8 mouse cellular contexts compared by ENCODE assay signal in genomic region chr10:94494403-94494846, GRCm38 (mm10).
DNase-seq lines count a peak whose midpoint lies in the region; ATAC-seq and TF ChIP-seq lines count a peak whose summit lies in the region.

No protein-coding gene starts in this region.

- intact Hi-C loops in heart, postnatal 25 days (cut with DNase I) = no loop called here

- peak overlapping the region; percentile 39 for H3K9ac ChIP-seq in hindbrain, embryonic 13.5 days
- no peak overlapping the region for H3K9ac ChIP-seq in limb, embryonic 14.5 days (ENCODE audit: low read depth, low read length, severe bottlenecking)

- WGBS in hindbrain, embryonic 13.5 days = 28% methylated on average over 8 of the region's 8 CpGs
- WGBS in limb, embryonic 14.5 days = 24% methylated on average over 8 of the region's 8 CpGs

- H3K27me3 ChIP-seq in hindbrain, embryonic 13.5 days = no peaks in the 10 kb centered on the region
- no peaks in the 10 kb centered on the region for H3K27me3 ChIP-seq in limb, embryonic 14.5 days (ENCODE audit: control insufficient read depth, insufficient read depth, low read length)

- peak overlapping the region; percentile 16; the same call in 1 of the 2 replicates for H3K4me2 ChIP-seq in hindbrain, embryonic 13.5 days
- 0 out of 2 replicates have a peak overlapping the region, but pooled peaks have one; percentile 5 for H3K4me2 ChIP-seq in limb, embryonic 14.5 days (replicated peaks; ENCODE audit: low read depth, low read length, severe bottlenecking)

- peak; percentile 82 for ATAC-seq in hindbrain, embryonic 13.5 days (ENCODE audit: low FRiP score)
- ATAC-seq in limb, embryonic 14.5 days (ENCODE audit: low FRiP score, low read depth) = peak; percentile 70
- no peak for ATAC-seq in erythroid progenitor cell, adult 5-6 weeks (replicated peaks; ENCODE audit: low FRiP score, poor library complexity, severe bottlenecking)

- no peak overlapping the region for H3K4me3 ChIP-seq in hindbrain, embryonic 13.5 days
- no peak overlapping the region for H3K4me3 ChIP-seq in limb, embryonic 14.5 days (replicated peaks; ENCODE audit: low read length)

- peak overlapping the region; percentile 69 for H3K27ac ChIP-seq in hindbrain, embryonic 13.5 days
- H3K27ac ChIP-seq in limb, embryonic 14.5 days (replicated peaks; ENCODE audit: low read depth, low read length) = no peak overlapping the region

- no peaks in the 10 kb centered on the region for H3K36me3 ChIP-seq in hindbrain, embryonic 13.5 days
- H3K36me3 ChIP-seq in limb, embryonic 14.5 days (ENCODE audit: control insufficient read depth, insufficient read depth, low read length) = no peaks in the 10 kb centered on the region

- H3K9me3 ChIP-seq in hindbrain, embryonic 13.5 days = no peaks in the 10 kb centered on the region
- H3K9me3 ChIP-seq in limb, embryonic 14.5 days (ENCODE audit: control insufficient read depth, low read length) = no peaks in the 10 kb centered on the region

- peak; percentile 94 for DNase-seq in heart, adult 11 months
- DNase-seq in heart, postnatal 25 days (ENCODE audit: low spot score) = no peak
- peak; percentile 32 for DNase-seq in adrenal gland, postnatal 25 days
- DNase-seq in frontal cortex, postnatal 10 days (ENCODE audit: low spot score in 2 of 2) = peak; percentile 36 to 55
- DNase-seq in limb, embryonic 14.5 days (ENCODE audit: low spot score) = peak; percentile 90
- DNase-seq in right cerebral cortex, postnatal 25 days = peak; percentile 47

- peaks cover 31% of the 10 kb centered on the region for H3K4me1 ChIP-seq in hindbrain, embryonic 13.5 days (replicated peaks)
- peaks cover 18% of the 10 kb centered on the region for H3K4me1 ChIP-seq in limb, embryonic 14.5 days (ENCODE audit: control insufficient read depth, insufficient read depth, low read length)

- TF ChIP-seq POLR2A in limb, embryonic 14.5 days (IDR thresholded peaks at IDR 0.05; ENCODE audit: borderline replicate concordance, extremely low read depth, insufficient read depth, insufficient read length) = no peak
